Mouse (Mus musculus) liver, embryonic 12.5 days (tissue): Measurements from ENCODE around the gene Itih4. TPM values are rescaled to one million over a fixed set of nuclear protein-coding genes. Genes with fewer than 3 reads are reported as not detected.

Experiments used
- ATAC-seq: fragments of 200-750 bp; cut with Nextera tagmentation; 2 replicates; pipeline ENCODE4 v1.8.0; 2017; ENCODE audit warnings: moderate number of reproducible peaks, mild to moderate bottlenecking, moderate library complexity
- H3K27ac ChIP-seq: fragments of 300-500 bp; sonication (generic); 2 replicates; pipeline ENCODE4 v1.5.1; 2016; ENCODE audit warnings: mild to moderate bottlenecking
- H3K27me3 ChIP-seq: fragments of 300-500 bp; sonication (generic); replicated peaks from 2 replicates; pipeline ENCODE4 v1.6.1; 2016; ENCODE audit warnings: mild to moderate bottlenecking, moderate library complexity
- H3K36me3 ChIP-seq: fragments of 300-500 bp; sonication (generic); 2 replicates; pipeline ENCODE4 v1.6.1; 2016; ENCODE audit warnings: mild to moderate bottlenecking, moderate library complexity
- H3K4me1 ChIP-seq: fragments of 300-500 bp; sonication (generic); 2 replicates; pipeline ENCODE4 v1.6.1; 2016
- H3K4me2 ChIP-seq: fragments of 300-500 bp; sonication (generic); 2 replicates; pipeline ENCODE4 v1.6.1; 2016; ENCODE audit warnings: mild to moderate bottlenecking, moderate library complexity
- H3K4me3 ChIP-seq: fragments of 300-500 bp; sonication (generic); 2 replicates; pipeline ENCODE4 v1.5.1; 2016; ENCODE audit warnings: mild to moderate bottlenecking, moderate library complexity
- H3K9ac ChIP-seq: fragments of 300-500 bp; sonication (generic); 2 replicates; pipeline ENCODE4 v1.6.1; 2016; ENCODE audit warnings: mild to moderate bottlenecking, moderate library complexity
- H3K9me3 ChIP-seq: fragments of 300-500 bp; sonication (generic); replicated peaks from 2 replicates; pipeline ENCODE4 v1.6.1; 2016; ENCODE audit warnings: mild to moderate bottlenecking, moderate library complexity
- WGBS: fragments of 180-500 bp; shearing (Covaris S2); methylation state at CpG from one replicate; pipeline ENCODE4 v1.1.7; 2016; ENCODE audit not compliant: insufficient replicate concordance; 5-methylcytosine and 5-hydroxymethylcytosine counted together
- polyA plus RNA-seq: library from polyadenylated mRNA; unstranded; fragments of >200 nt; fragmentation: Nextera tagmentation; extraction: Ambion mirVana; gene quantifications from 2 replicates; pipeline ENCODE4 v1.2.1, GENCODE M21; 2016

Itih4 gene
- polyA plus RNA-seq, 1 experiment from 2014 or later: 8.8 TPM

- H3K27me3 ChIP-seq: 0 out of 2 replicates have a peak, but pooled peaks cover 3% of the 10 kb centered on the region
- H3K27ac ChIP-seq: no peak overlapping the region
- no peak overlapping the region for H3K4me2 ChIP-seq
- H3K4me1 ChIP-seq: no peaks in the 10 kb centered on the region
- ATAC-seq: no peak
- H3K36me3 ChIP-seq: 0 out of 2 replicates have a peak, but pooled peaks cover 4% of the 10 kb centered on the region
- no peak overlapping the region for H3K9ac ChIP-seq
- no peaks in the 10 kb centered on the region for H3K9me3 ChIP-seq
- H3K4me3 ChIP-seq: no peak overlapping the region
- 60% methylated on average over 5 of the region's 5 CpGs for WGBS
These were observed 27.1 kb downstream of the Itih4 start for GRCm38 (mm10) chr14:30913404-30913803.

- 0 out of 2 replicates have a peak, but pooled peaks cover 4% of the 10 kb centered on the region for H3K36me3 ChIP-seq
- no peak for ATAC-seq
- 0 out of 2 replicates have a peak, but pooled peaks cover 3% of the 10 kb centered on the region for H3K27me3 ChIP-seq
- H3K9ac ChIP-seq: no peak overlapping the region
- no peaks in the 10 kb centered on the region for H3K9me3 ChIP-seq
- no peak overlapping the region for H3K4me2 ChIP-seq
- no peaks in the 10 kb centered on the region for H3K4me1 ChIP-seq
- WGBS: 81% methylated on average over 1 of the region's 1 CpGs
- H3K27ac ChIP-seq: no peak overlapping the region
- H3K4me3 ChIP-seq: no peak overlapping the region
These were observed 30.2 kb downstream of the Itih4 start for GRCm38 (mm10) chr14:30916516-30916915.

GRCm38 (mm10) chr14:30922053-30922670, 35.9 kb downstream of the Itih4 start:
- no peak overlapping the region for H3K9ac ChIP-seq
- 53% methylated on average over 8 of the region's 8 CpGs for WGBS
- no peak for ATAC-seq

GRCm38 (mm10) chr14:30923375-30924105, 37.3 kb downstream of the Itih4 start, which contains the start of gene Itih3:
Gene Itih3, minus strand, starts transcription at chr14:30923760.
- Histone ChIP-seq H3K4me2 (peak within 1 kb of the TSS; percentile 21), H3K4me3 (no peak within 1 kb of the TSS), H3K4me1 (0 out of 2 replicates have a peak, but pooled peaks cover 17% of the 10 kb centered on the region), H3K36me3 (no peaks in the 10 kb centered on the region), H3K27ac (peak within 1 kb of the TSS; percentile 42), H3K9me3 (no peaks in the 10 kb centered on the region), H3K9ac (no peak within 1 kb of the TSS), H3K27me3 (no peaks in the 10 kb centered on the region)
- WGBS: 48% methylated on average over 6 of the region's 6 CpGs
- peak; percentile 64 for ATAC-seq

More at GRCm38 (mm10) chr14:30922053-30922670, 35.9 kb downstream of the Itih4 start:
- Histone ChIP-seq H3K4me1 (0 out of 2 replicates have a peak, but pooled peaks cover 17% of the 10 kb centered on the region), H3K4me2 (peak overlapping the region; percentile 21), H3K36me3 (0 out of 2 replicates have a peak, but pooled peaks cover 4% of the 10 kb centered on the region), H3K9me3 (no peaks in the 10 kb centered on the region), H3K4me3 (no peak overlapping the region), H3K27me3 (0 out of 2 replicates have a peak, but pooled peaks cover 2% of the 10 kb centered on the region), H3K27ac (no peak overlapping the region)

- Histone ChIP-seq H3K36me3 (no peaks in the 10 kb centered on the region), H3K27me3 (no peaks in the 10 kb centered on the region), H3K9ac (no peak overlapping the region), H3K4me3 (no peak overlapping the region), H3K4me2 (no peak overlapping the region), H3K4me1 (0 out of 2 replicates have a peak, but pooled peaks cover 17% of the 10 kb centered on the region), H3K9me3 (no peaks in the 10 kb centered on the region), H3K27ac (no peak overlapping the region)
- 73% methylated on average over 3 of the region's 3 CpGs for WGBS
- no peak for ATAC-seq
These were observed 39.2 kb downstream of the Itih4 start for GRCm38 (mm10) chr14:30925492-30925891.

GRCm38 (mm10) chr14:30930386-30930785, 44.1 kb downstream of the Itih4 start:
- Histone ChIP-seq H3K9ac (no peak overlapping the region), H3K4me1 (no peaks in the 10 kb centered on the region), H3K4me3 (no peak overlapping the region), H3K9me3 (no peaks in the 10 kb centered on the region), H3K27me3 (no peaks in the 10 kb centered on the region), H3K36me3 (no peaks in the 10 kb centered on the region), H3K4me2 (no peak overlapping the region), H3K27ac (no peak overlapping the region)
- ATAC-seq: no peak
- WGBS: 73% methylated on average over 4 of the region's 4 CpGs

- no peaks in the 10 kb centered on the region for H3K4me1 ChIP-seq
- H3K4me3 ChIP-seq: no peak overlapping the region
- no peaks in the 10 kb centered on the region; the same call in 1 of the 2 replicates for H3K27me3 ChIP-seq
- no peak overlapping the region for H3K27ac ChIP-seq
- WGBS: 77% methylated on average over 9 of the region's 9 CpGs
- no peak for ATAC-seq
- H3K9me3 ChIP-seq: no peaks in the 10 kb centered on the region
- H3K4me2 ChIP-seq: no peak overlapping the region
- H3K9ac ChIP-seq: no peak overlapping the region
- no peaks in the 10 kb centered on the region for H3K36me3 ChIP-seq
These were observed 47.1 kb downstream of the Itih4 start for GRCm38 (mm10) chr14:30933351-30933750.

GRCm38 (mm10) chr14:30942254-30942653, 56.0 kb downstream of the Itih4 start:
- Histone ChIP-seq H3K4me2 (no peak overlapping the region), H3K27me3 (peaks cover 16% of the 10 kb centered on the region), H3K27ac (no peak overlapping the region), H3K9me3 (no peaks in the 10 kb centered on the region), H3K9ac (no peak overlapping the region), H3K4me1 (0 out of 2 replicates have a peak, but pooled peaks cover 5% of the 10 kb centered on the region), H3K36me3 (no peaks in the 10 kb centered on the region), H3K4me3 (no peak overlapping the region)
- ATAC-seq: no peak
- WGBS: 61% methylated on average over 4 of the region's 4 CpGs

GRCm38 (mm10) chr14:30943038-30943437, 56.8 kb downstream of the Itih4 start, which contains the start of gene Itih1:
Gene Itih1, minus strand, starts transcription at chr14:30943289.
- no peak within 1 kb of the TSS for H3K9ac ChIP-seq
- peak within 1 kb of the TSS; percentile 4; the same call in 1 of the 2 replicates for H3K4me3 ChIP-seq
- no peaks in the 10 kb centered on the region for H3K9me3 ChIP-seq
- peak; percentile 26; the same call in 1 of the 2 replicates for ATAC-seq
- 0 out of 2 replicates have a peak, but pooled peaks cover 5% of the 10 kb centered on the region for H3K4me1 ChIP-seq
- no peaks in the 10 kb centered on the region for H3K36me3 ChIP-seq
- H3K4me2 ChIP-seq: peak within 1 kb of the TSS; percentile 36
- peaks cover 16% of the 10 kb centered on the region for H3K27me3 ChIP-seq
- WGBS: 58% methylated on average over 7 of the region's 7 CpGs
- H3K27ac ChIP-seq: peak within 1 kb of the TSS; percentile 68

- peak overlapping the region; percentile 68 for H3K27ac ChIP-seq
- ATAC-seq: peak; percentile 33; the same call in 1 of the 2 replicates
- H3K4me3 ChIP-seq: no peak overlapping the region
These were observed 57.8 kb downstream of the Itih4 start for GRCm38 (mm10) chr14:30943860-30944674.

GRCm38 (mm10) chr14:30944745-30945144, 58.5 kb downstream of the Itih4 start:
- peaks cover 16% of the 10 kb centered on the region for H3K27me3 ChIP-seq
- no peak overlapping the region for H3K4me2 ChIP-seq
- no peak overlapping the region for H3K9ac ChIP-seq
- ATAC-seq: peak; percentile 73
- 60% methylated on average over 2 of the region's 2 CpGs for WGBS
- peak overlapping the region; percentile 68 for H3K27ac ChIP-seq
- no peaks in the 10 kb centered on the region for H3K36me3 ChIP-seq
- H3K9me3 ChIP-seq: no peaks in the 10 kb centered on the region
- 0 out of 2 replicates have a peak, but pooled peaks cover 5% of the 10 kb centered on the region for H3K4me1 ChIP-seq
- H3K4me3 ChIP-seq: no peak overlapping the region

More at GRCm38 (mm10) chr14:30943860-30944674, 57.8 kb downstream of the Itih4 start:
- H3K36me3 ChIP-seq: no peaks in the 10 kb centered on the region
- no peak overlapping the region for H3K9ac ChIP-seq
- H3K4me2 ChIP-seq: no peak overlapping the region
- 53% methylated on average over 11 of the region's 11 CpGs for WGBS
- H3K4me1 ChIP-seq: 0 out of 2 replicates have a peak, but pooled peaks cover 5% of the 10 kb centered on the region
- no peaks in the 10 kb centered on the region for H3K9me3 ChIP-seq
- H3K27me3 ChIP-seq: peaks cover 16% of the 10 kb centered on the region
